Mouse (Mus musculus): Measurements from ENCODE around the gene Pecr. TPM values are rescaled to one million over a fixed set of nuclear protein-coding genes. Genes with fewer than 3 reads are reported as not detected.
A peak's percentile ranks its signal among the peaks of the same experiment; 100 is the strongest.
"Not testable (repeated sequence)": the region's sequence is repeated elsewhere in the genome, so short reads cannot be mapped to it uniquely, and the experiment has no call there.

Gene Pecr
- polyA plus RNA-seq, 1 experiment from 2014 or later: 15.6 TPM

DNA sequence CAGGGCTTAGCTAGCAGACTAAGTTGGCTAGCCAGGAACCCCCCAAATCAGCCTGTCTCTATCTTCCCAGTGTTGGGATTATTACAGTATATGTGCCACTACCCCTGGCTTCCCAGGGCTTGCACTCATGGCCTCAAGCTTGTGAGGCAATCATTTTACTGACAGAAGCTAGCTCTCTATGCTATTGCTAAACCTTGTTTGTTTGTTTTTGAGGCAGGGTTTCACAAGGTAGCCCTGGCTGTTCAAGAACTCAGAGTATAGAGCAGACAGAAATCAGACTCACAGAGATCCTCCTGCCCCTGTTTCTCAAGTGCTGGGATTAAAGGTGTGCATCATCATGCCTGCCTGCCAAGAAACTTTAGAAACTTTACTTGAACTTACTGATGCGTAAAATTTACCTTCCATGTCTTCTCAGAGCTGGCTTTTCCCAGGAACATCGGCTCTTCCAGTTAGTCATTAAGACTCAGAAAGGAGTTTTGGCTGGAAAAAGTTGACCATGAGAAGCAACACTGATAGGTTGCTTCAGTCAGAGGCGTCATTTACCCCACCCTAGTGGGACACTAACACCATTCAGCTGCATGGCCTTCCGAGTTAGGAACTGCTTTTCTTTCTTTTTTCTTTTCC, 4.5 kb upstream of the Pecr start:
- DNase-seq (ENCODE audit: low spot score): no peak

DNA sequence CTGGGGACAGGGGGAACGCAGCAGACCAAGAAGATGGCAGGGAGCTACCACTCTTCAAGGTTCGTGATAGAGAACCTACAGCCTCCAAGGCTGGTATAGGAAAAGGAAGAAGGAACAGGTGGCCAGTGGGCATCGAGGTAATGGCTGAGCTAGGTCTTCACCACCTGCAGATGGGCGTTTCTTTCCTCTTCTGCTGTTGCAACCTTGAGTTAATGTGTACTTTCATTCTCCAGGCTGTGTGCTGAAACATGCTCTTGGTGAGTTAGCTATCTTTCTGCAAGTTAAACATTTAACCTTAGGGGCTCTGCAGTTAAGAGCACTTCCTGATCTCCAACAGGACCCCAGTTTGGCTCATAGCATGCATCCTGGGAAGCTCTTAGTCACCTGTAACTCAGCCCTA, 3.8 kb upstream of the Pecr start:
- no peak for DNase-seq (ENCODE audit: low spot score)

DNA sequence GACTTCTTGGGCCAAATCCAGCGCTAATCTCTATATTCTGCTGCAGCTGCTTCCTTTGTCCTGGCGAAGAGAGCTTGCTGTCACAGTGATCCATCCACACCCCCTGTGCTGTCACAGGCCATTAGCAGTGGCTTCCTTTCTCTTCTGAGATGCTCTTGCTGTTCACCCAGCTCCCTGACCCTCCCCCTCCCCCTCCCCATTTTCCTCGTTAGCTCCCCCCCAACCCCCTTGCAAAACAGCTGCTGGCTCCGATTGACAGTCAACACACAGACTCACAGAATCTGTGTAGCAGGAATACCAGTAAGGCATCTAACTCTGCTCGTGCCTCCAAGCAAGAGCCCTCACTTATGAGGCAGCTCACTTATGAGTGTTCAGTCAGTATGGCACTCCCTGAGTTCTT, 2.8 kb upstream of the Pecr start:
- DNase-seq (ENCODE audit: low spot score): no peak

DNA sequence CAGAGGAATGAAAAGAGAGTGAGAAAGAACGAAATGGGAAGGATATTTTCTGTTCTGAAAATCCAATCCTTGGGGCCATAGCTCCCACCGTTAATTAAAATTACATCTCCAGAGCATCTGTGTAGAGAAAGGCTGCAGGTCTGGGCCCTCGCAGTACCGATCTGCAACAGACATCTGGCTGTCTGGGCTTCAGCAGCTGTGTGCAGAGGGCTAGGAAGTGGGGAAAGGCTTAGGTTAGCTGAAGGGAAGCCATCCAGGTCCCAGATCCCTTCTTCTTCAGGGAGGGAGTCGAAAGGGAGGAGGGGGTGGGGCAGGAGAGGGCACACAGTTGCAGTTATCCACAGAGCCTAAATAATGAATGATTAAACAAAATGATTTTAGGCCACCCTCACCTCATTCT, 425 bp upstream of the Pecr start:
- no peak for DNase-seq (ENCODE audit: low spot score)

DNA sequence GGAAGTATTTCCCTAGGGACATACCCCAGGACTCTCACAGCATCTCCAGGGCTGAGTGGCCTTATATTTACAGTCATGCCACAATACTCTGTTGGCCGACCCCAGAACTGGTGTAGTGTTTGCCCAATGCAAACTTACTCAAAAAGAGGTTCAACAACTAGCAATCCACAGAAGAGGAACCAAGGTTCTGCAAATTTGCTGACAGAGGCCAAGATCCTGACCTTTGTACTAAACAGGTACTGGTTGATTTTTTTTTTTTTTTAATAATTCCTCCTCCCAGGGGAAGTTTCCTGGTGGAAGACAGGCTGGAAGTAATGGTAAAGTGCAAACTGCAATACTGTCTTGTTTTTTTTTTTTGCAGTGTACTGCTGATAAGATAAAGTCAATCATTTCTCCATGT, 1.5 kb downstream of the Pecr start:
- DNase-seq (ENCODE audit: low spot score): no peak

DNA sequence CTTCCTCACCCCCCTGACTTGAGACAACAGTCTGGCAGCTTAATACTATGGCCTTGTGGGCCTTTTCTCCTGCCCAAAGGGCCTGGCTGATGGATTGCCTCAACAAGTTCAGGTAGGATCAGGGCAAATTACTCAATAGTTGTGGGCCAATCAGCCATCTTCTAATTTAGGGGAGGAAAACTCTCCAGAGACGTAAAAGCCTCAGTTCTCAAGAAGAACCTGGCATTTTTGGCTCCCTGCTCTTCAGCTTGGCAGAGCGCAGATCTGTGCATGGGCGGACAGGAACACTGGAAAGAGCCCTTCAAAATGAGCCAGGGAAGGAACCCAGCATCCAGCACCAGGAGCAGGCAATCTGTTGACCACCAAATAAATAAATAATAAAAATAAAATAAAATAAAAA, 6.0 kb downstream of the Pecr start:
- DNase-seq (ENCODE audit: low spot score): no peak

DNA sequence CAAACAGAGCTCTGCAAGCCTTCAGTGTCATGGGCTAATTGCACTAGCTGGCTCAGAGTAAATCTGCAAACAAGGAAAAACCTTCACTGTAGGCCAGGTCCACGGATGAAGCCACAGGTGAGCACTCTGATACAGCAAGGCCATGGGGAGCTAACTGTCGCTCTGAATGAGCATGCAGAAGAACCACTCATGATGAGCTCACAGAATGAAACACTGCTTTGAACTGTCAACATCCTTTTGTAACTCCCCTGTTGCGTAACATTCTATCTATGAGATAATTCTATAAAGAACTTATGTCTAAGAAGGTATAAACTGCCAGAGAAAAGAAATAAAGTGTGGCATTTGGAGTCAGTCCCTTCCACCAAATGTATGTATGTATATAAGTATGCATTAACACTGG, 21.0 kb downstream of the Pecr start:
- DNase-seq (ENCODE audit: low spot score): no peak

DNA sequence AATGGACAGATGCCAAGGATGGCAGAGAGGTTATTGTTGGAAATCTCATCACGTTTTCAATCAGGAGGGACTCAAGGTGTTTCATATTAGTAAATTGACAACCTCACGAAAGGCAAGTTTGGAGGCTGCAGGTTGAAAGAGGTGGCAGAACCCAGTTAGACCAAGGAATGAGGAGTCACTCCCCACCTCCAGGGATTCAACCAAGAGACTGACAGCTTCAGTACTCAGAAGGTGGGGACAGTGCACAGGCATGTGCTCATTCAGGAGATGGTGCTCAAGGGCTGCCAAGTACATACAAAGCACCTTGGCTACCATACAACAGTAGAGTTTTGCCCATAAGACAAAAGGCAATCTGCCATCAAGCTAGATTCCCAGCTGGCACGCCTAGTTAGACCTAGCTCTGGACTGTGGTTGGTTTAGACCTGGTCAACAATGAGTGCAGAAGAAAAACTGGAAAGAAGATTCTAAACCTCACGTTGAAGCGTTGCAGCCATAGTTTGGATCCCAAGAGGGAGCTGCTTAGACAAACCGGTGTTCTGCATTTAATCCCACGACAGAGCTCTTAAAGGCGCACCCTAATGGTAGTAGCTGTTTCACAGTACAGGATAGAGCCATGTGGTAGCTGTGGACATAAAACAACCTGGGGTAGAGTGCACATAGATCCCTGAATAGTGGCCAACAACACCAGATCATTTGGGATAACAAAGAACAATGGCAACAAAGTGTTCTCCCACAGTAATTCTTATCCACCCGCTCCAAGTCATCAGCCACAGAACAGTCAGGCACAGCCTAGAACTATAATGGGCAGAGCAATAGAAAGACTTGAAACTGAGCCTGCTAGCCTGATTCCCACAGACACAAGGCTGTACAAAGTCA, 27.5 kb downstream of the Pecr start:
- DNase-seq (ENCODE audit: low spot score): no peak

DNA sequence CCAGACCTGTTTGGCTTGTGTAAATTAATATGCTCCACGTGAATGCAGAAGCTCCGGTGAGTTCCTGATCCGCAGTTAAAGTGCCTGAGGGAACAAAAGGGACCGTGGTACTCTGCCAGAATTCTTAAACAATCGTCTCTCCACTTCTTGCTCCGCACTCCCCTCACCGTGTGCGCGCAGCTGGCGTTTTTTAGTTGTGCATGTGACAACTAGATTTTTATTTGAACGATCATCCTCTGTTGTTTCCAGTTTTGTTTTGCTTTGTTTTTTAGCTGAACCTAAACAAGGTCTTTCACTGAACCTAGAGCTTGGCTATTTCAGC, 28.3 kb downstream of the Pecr start:
- DNase-seq (ENCODE audit: low spot score): no peak

DNA sequence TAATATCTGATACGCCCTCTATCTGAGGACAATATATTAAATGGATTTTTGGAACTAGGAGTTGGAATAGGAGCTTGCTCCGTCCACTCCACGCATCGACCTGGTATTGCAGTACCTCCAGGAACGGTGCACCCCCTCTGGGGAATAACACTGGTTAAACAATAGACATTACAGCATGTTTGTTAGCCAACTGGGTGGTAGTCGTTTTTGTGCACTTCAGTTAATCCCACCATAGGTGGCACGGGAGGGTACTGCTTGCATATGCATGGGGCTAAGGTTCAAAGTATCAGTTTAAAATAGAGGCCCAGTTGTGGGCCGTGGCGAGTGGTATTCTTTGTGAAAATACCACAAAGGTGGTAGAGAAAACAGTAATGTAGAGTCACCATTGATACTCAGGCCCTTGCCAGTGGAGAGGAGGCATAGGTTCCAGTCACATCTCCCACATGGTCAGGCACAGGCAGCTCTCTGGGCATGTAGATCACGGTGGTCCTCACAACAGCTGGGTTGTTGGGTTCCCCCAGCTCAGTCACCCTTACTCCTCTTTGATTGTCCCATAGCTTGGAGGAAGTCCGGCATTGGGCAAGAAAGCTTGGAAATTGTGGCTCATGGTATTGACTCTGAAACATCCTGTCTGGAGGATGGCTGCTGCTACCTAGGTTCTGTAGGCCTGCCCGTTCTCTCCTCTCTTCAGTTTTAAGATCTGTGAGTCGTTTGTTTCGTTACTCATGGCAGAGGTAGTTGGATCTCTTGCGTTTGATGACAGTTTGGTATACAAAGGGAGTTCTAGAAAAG, 28.9 kb downstream of the Pecr start:
- peak; percentile 75 for DNase-seq (ENCODE audit: low spot score)

DNA sequence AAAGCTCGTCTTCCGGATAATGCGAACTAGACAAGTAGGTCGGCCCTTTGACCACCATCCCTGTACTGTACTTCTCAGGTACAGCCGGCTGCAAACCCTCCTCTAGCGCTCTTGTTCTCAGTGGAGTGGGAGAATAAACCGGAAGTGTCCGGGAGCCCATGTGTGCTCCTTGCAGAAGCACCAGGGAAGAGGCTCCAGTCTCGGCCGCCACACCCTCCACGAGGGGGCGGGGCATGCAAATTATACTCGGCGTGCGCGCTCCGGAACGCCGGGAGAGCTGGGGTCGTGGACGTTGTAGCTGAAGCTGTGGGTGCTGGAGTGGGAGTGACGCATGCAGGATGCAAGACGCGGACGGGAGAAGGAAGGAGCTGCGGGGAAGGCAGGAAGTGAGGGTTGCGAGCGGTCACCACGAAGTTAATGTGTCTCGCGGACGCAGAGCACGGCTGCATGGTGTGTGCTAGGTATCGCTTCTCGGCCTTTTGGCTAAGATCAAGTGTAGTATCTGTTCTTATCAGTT, 29.5 kb downstream of the Pecr start:
- peak; percentile 89 for DNase-seq (ENCODE audit: low spot score)

DNA sequence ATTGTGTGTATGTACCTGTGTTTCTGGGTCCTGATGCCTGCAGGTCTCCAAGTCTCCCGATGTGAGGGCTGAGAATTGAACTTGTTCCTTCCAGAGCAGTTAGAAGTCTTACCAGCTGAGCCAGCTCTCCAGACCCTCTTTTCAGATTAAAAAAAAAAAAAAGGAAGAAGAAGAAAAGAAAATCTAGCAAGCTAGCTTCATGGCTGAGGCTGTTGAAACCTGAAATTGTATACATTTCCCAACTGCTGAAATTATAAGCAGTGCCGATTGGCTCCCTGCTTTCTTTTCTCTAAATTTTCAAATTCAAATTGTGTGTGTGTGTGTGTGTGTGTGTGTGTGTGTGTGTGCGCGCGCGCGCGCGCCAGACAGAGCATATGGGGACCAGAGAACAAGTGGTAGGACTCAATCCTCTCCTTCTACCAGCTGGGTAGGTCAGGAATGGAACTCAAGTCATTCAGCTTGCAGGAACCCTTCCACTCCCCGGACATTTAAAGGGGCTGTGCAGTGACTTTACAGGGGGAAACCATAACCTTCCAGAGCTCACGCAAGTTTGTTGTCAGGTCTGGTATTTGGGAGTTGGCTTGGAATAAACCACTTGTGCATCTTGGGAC, 30.1 kb downstream of the Pecr start:
- DNase-seq (ENCODE audit: low spot score): peak; percentile 34

DNA sequence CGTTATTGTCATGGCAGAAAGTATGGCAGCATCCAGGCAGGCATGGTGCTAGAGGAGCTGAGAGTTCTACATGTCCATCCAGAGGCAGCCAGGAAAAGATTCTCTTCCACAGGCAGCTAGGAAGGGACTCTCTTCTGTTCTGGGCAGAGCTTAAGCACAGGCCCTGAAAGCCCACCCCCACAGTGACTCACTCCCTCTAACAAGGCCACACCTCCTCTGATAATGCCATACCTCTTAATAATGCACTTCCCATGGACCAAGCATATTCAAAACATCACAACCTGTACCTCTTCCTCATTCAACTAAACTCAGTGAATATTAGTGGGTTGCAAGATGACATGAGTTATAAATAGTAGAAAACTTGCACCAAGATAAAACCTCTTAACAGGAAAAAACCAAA, 32.3 kb downstream of the Pecr start:
- DNase-seq (ENCODE audit: low spot score): no peak

DNA sequence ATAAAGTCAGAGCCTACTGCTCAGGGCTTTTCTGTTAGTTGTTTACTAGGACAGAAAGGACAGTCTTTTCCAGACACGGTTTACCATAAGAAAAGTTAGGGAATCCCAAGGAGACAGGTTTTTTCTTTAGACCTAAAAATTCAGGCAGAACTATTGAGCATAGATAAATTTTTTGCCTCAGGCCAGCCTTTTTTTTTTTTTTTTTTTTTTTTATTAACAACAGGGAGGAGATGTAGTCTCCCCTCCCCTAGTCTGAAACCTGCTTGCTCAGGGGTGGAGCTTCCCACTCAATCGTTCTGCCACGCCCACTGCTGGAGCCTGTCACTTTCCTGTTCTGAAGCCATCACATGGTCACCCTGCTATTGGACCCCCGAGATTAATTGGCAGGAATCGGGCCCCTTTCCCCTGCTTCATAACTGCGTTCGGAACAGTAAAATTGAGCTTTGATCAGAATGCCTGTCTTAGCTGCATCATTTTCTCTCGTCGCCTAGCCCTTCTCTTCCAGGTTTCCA, 35.8 kb downstream of the Pecr start:
- not testable (repeated sequence) for DNase-seq (ENCODE audit: low spot score)

DNA sequence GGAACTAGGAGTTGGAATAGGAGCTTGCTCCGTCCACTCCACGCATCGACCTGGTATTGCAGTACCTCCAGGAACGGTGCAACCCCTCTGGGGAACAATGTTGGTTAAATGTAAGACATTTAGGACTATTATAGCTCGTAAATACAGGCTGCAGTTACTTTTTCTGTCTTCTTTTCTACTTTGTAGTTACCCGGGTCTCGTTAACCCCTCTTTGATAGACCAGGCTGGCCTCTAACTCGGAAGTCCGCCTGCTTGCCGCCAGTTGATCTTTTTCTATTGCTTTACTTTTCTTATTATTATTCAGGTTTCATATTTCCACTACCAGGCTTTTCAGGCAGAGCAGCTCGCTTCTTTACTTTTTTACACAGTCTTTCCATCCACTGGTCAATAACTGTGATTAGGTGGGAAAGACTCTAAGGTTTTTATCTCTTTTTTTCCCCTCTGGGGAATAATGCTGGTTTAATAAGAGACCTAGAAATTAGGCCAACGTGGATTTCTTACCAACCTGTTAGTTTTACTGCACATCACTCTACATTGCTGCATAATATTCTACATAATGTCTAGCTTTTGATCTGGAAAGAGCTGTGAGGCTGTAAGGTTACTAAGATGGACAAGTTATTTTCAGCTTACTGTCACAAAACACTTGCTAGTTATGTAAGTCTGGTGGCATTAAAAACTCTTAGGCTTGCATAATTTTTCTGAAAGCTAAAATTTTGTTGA, 39.6 kb downstream of the Pecr start:
- peak; percentile 56 for DNase-seq (ENCODE audit: low spot score)

DNA sequence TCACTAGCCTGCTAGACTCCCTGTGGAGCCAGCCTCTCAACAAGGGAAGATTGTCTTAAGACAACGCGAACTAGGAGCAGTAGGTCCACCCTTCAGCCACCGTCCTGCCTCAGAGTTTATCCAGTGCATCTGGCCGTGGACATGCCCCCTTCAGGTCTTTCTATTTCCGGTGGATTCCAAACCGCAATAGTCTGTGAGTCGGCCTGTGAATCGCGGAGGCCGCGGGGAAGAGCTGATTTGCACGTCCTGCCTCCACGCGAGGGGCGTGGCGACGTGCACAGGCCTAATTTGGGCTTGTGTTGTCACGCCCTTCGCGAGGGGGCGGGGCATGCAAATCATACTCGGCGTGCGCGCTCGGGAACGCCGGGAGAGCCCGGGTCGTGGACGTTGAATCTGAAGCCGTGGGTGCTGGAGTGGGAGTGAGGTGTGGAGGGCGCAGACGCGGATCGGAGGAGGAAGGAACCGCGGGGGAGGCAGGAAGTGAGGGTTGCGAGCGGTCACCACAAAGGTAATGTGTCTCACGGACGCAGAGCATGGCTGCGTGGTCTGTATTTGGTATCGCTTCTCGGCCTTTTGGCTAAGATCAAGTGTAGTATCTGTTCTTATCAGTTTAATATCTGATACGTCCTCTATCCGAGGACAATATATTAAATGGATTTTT, 40.3 kb downstream of the Pecr start:
- DNase-seq (ENCODE audit: low spot score): peak; percentile 97

DNA sequence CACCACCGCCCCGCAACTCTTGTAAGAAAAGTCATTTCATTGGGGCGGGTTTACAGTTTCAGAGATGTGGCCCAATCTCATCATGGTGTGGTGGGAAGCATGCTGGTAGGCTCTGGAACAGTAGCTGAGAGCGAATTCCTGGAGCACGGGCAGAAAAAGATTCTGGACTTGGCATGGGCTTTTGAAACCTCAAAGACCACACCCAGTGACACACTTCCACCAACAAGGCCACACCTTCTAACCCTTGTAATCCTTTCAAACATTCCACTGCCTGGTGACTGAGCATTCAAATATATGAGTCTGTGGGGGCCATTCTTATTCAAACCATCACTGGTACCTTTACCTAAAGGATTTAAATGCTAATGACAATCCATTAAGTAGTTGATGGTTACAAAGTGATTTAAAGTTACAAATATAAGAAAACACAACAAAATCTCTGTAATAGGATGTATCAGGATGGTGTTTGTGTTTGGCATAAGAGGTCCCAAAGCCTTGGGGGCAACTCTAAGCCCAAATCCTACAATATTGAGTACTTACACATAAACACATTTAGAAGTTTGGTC, 41.5 kb downstream of the Pecr start:
- no peak for DNase-seq (ENCODE audit: low spot score)

DNA sequence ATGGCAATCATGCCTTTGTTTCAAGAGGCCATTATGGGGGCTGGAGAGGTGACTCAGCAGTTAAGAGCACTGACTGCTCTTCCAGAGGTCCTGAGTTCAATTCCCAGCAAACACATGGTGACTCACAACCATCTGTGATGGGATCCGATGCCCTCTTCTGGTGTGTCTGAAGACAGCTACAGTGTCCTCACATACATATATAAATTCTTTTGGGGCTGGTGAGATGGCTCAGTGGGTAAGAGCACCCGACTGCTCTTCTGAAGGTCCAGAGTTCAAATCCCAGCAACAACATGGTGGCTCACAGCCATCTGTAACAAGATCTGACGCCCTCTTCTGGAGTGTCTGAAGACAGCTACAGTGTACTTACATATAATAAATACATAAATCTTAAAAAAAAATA, 45.0 kb downstream of the Pecr start:
- DNase-seq (ENCODE audit: low spot score): not testable (repeated sequence)

DNA sequence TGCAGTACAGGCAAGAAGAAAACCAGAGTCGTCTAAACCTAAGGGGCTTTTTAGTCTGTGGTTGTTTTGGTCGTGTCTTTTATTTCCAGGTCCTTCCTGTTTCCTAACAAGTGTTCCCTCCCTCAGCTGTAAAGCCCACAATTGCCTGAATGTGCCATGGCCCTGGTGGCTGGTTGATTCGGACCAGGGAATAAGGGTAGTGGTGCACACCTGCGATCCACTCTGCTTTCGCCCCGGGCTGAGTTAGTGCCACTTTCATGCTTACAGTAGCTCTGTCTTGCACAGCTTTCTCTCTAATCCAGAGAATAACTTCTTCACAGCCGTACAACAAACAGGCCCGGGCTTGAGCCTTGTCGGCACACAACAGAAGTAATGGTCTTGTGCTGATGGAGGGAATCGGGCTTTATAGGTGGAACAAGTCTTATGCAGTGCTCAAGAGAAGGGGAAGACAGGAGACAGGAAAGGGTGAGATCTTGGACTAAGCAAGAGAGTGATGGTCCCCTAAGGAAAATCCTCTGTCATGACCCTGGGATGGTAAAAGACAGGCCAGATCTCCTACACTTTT, 46.0 kb downstream of the Pecr start:
- no peak for DNase-seq (ENCODE audit: low spot score)
